Mouse (Mus musculus): ENCODE data around the gene Kcnq1. TPM values are rescaled to one million over a fixed set of nuclear protein-coding genes. Genes with fewer than 3 reads are reported as not detected.

Gene Kcnq1
- polyA plus RNA-seq, 1 experiment from 2014 or later, result 13.4 TPM

DNA sequence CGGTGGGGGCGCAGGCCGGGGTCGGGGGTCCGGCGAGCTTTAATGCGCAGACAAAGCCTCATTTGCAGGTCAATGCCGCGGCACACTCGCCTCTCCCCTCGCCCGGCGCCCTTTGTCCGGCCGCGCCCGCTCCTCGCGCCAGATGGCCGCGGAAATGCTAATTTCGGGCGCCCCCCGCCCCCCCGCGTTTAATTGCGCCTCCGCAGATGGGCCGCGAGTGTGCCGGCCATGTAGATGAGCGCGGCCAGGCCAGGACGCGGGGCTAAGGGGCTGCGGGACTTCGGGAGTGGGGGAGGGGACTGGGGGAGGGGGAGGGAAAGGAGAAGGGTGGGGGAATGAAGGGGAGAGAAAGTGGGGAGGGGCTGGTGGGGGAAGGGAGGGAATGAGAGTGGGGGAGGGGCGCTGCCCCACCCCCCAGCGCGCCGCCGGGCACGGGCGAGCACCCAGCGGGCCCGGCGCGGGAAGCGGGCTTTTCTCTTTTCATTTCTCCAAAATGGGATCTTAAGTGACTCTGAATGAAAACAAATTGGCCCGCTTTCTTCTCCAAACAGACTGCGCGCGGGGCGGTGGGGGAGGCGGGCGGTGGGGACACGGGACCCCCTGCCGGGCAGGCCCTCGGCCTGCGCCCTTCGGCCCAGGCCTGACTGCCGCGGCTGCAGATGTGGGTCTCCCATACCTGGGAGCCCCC is 331.9 kb downstream of the Kcnq1 start:
- Histone ChIP-seq H3K27ac (no peak overlapping the region), H3K4me1 (replicated peaks; ENCODE audit: insufficient read depth, low read length) (peaks cover 5% of the 10 kb centered on the region; the same call in 1 of the 2 replicates), H3K9ac (ENCODE audit: low read depth, low read length) (peak overlapping the region; percentile 73), H3K4me3 (replicated peaks; ENCODE audit: low read depth, low read length) (peak overlapping the region; percentile 41), H3K36me3 (ENCODE audit: insufficient read depth, low read length) (no peaks in the 10 kb centered on the region), H3K27me3 (ENCODE audit: insufficient read depth, low read length) (no peaks in the 10 kb centered on the region), H3K9me3 (replicated peaks; ENCODE audit: low read length) (no peaks in the 10 kb centered on the region), H3K4me2 (ENCODE audit: low read length) (peak overlapping the region; percentile 92)
- ATAC-seq (replicated peaks; ENCODE audit: low FRiP score, low read depth) (peak; percentile 38; the same call in 1 of the 2 replicates), DNase-seq (ENCODE audit: low spot score) (no peak)
- WGBS, result 2% methylated on average over 61 of the region's 63 CpGs
- no peak for TF ChIP-seq CTCF (IDR thresholded peaks at IDR 0.05; ENCODE audit: low read depth)

DNA sequence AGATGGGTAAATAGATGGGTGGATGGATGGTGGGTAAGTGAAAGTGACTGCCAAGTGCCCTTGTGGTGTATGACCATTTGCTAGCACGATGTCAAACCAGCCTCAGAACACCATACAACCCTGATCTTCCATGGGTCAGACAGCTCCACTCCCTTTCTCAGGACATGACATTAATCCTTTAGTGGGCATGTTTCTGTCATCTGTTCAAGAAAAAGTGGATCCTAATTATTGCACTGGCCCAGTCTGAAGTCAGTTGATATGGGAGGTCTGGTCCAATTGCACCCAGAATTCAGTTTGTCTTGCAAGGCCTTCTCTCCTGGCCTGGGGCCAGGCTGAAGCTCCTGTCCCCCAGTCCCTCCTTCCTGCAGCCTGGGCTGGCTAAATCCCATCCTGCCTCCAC is 332.8 kb downstream of the Kcnq1 start:
- H3K27ac ChIP-seq, result no peak overlapping the region
- no peak overlapping the region for H3K4me2 ChIP-seq (ENCODE audit: low read length)
- ATAC-seq (replicated peaks; ENCODE audit: low FRiP score, low read depth) (no peak), DNase-seq (ENCODE audit: low spot score) (no peak)
- H3K36me3 ChIP-seq (ENCODE audit: insufficient read depth, low read length), result no peaks in the 10 kb centered on the region
- H3K27me3 ChIP-seq (ENCODE audit: insufficient read depth, low read length), result no peaks in the 10 kb centered on the region
- H3K9me3 ChIP-seq (replicated peaks; ENCODE audit: low read length), result no peaks in the 10 kb centered on the region
- no peak overlapping the region for H3K9ac ChIP-seq (ENCODE audit: low read depth, low read length)
- no peak overlapping the region for H3K4me3 ChIP-seq (replicated peaks; ENCODE audit: low read depth, low read length)
- peaks cover 5% of the 10 kb centered on the region; the same call in 1 of the 2 replicates for H3K4me1 ChIP-seq (replicated peaks; ENCODE audit: insufficient read depth, low read length)
- 77% methylated on average over 1 of the region's 1 CpGs for WGBS
- no peak for TF ChIP-seq CTCF (IDR thresholded peaks at IDR 0.05; ENCODE audit: low read depth)

DNA sequence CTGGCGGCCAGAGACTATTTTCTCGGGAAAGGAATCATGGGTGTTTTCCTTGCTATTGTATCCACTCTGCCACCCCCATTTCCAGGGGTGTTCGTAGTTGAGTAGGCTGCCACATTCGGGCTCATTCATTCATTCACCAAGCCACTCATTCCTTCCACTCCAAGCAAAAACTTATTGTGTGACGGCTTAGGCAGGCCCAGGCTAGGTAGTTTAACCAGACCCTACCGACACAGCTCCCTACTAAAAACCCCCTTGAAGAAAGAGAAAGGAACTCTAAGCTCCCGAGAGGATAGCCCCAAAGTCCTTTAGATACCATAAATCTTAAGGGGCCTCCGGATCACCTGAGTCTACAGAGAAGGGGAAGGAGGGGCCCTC is 338.4 kb downstream of the Kcnq1 start:
- H3K4me3 ChIP-seq (replicated peaks; ENCODE audit: low read depth, low read length), result no peak overlapping the region
- WGBS, result 55% methylated on average over 8 of the region's 8 CpGs

DNA sequence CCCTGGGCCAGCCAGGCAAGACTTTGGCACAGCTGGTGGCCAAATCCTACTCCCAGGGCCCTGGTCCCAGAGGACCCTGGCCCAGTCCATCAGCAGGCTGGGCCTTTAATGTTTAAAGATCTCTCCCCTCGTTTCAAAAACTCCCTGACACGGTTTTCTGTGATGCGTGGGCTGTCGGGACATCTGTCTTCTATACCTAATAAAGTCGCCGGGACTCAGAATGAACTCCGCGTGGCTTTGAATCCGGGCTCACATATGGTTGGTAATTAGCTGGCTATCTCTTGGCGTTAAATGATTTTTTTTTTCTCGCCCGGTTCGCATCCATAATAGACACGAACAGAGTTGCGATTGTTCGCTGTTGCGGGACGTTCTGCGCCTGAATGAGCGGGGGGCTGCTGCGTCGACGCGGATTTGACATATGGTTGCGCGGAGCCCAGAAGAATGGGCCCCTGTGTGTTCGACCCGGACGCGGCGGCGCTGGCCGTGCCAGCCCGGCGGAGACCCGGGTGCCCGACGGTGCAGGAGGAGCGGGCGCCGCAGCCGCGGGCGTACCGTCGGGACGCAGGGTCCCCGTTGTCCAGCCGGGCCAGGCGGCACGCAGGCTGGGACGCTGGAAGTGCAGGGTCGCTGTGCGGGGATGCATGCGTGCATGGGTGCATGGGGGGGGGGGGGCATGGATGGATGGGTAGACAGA is 338.9 kb downstream of the Kcnq1 start:
- Histone ChIP-seq H3K4me1 (replicated peaks; ENCODE audit: insufficient read depth, low read length) (peaks cover 9% of the 10 kb centered on the region; the same call in 1 of the 2 replicates), H3K9ac (ENCODE audit: low read depth, low read length) (peak overlapping the region; percentile 44; the same call in 1 of the 2 replicates), H3K36me3 (ENCODE audit: insufficient read depth, low read length) (no peaks in the 10 kb centered on the region), H3K27ac (no peak overlapping the region), H3K4me2 (ENCODE audit: low read length) (peak overlapping the region; percentile 64), H3K4me3 (replicated peaks; ENCODE audit: low read depth, low read length) (peak overlapping the region; percentile 33), H3K9me3 (replicated peaks; ENCODE audit: low read length) (no peaks in the 10 kb centered on the region), H3K27me3 (ENCODE audit: insufficient read depth, low read length) (peaks cover 8% of the 10 kb centered on the region; the same call in 1 of the 2 replicates)
- ATAC-seq (replicated peaks; ENCODE audit: low FRiP score, low read depth) (no peak), DNase-seq (ENCODE audit: low spot score) (no peak)
- no peak for TF ChIP-seq CTCF (IDR thresholded peaks at IDR 0.05; ENCODE audit: low read depth)
- 3% methylated on average over 53 of the region's 55 CpGs for WGBS

More for the DNA sequence above, 338.4 kb downstream of the Kcnq1 start:
- Histone ChIP-seq H3K36me3 (ENCODE audit: insufficient read depth, low read length) (no peaks in the 10 kb centered on the region), H3K27ac (no peak overlapping the region), H3K27me3 (ENCODE audit: insufficient read depth, low read length) (peaks cover 8% of the 10 kb centered on the region; the same call in 1 of the 2 replicates), H3K4me1 (replicated peaks; ENCODE audit: insufficient read depth, low read length) (peaks cover 9% of the 10 kb centered on the region; the same call in 1 of the 2 replicates), H3K9me3 (replicated peaks; ENCODE audit: low read length) (no peaks in the 10 kb centered on the region), H3K4me2 (ENCODE audit: low read length) (peak overlapping the region; percentile 64; the same call in 1 of the 2 replicates), H3K9ac (ENCODE audit: low read depth, low read length) (no peak overlapping the region)
- no peak for TF ChIP-seq CTCF (IDR thresholded peaks at IDR 0.05; ENCODE audit: low read depth)
- ATAC-seq (replicated peaks; ENCODE audit: low FRiP score, low read depth), result no peak
- no peak for DNase-seq (ENCODE audit: low spot score)

DNA sequence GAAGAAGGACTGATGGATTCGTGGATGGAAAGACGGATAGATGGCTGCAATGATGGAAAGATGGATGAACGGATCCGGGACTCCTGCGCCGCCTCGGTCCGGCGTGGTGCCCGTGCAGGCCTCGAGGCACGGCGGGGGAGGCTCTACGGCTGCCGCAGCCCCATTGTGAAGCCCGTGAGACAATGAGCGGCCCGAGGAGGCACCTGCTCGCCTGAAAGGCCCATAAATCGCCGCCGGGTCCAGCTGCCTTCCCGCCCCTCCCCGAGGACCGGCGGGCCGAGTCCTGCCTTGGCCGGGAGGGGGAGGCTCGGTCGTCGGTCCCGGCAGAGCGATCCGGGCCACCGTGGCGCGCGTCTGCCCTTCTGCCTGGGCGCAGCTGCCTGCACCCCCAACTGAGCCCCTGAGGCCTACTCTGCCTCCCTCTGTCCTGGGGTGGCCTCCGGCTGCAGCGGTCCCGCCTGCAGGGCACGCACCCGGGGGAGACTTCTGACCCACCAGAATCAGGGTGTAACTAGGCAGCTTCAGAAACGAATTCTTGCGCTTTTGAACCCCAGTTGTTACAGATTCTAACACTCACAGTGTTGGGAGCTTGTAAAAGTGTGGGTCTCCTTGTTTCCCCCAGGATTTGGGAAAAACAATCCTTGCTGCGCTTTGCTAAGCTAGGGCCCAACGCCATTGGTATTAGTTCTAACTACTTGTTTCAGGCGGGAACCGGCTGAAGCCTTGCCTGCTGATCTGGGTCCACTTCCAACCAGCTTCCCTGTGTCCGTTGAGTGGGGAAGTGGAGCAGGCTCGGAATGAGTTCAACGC is 339.7 kb downstream of the Kcnq1 start:
- no peaks in the 10 kb centered on the region for H3K9me3 ChIP-seq (replicated peaks; ENCODE audit: low read length)
- H3K36me3 ChIP-seq (ENCODE audit: insufficient read depth, low read length), result no peaks in the 10 kb centered on the region
- no peak for DNase-seq (ENCODE audit: low spot score)
- WGBS, result 6% methylated on average over 49 of the region's 53 CpGs
- 0 out of 2 replicates have a peak overlapping the region, but pooled peaks have one; percentile 1 for H3K27ac ChIP-seq
- H3K4me3 ChIP-seq (replicated peaks; ENCODE audit: low read depth, low read length), result peak overlapping the region; percentile 33
- peak; percentile 52; the same call in 1 of the 2 replicates for ATAC-seq (replicated peaks; ENCODE audit: low FRiP score, low read depth)
- peak overlapping the region; percentile 64 for H3K4me2 ChIP-seq (ENCODE audit: low read length)
- peaks cover 8% of the 10 kb centered on the region; the same call in 1 of the 2 replicates for H3K27me3 ChIP-seq (ENCODE audit: insufficient read depth, low read length)
- TF ChIP-seq CTCF (IDR thresholded peaks at IDR 0.05; ENCODE audit: low read depth), result peak; percentile 26; the same call in 1 of the 2 replicates
- H3K9ac ChIP-seq (ENCODE audit: low read depth, low read length), result peak overlapping the region; percentile 44
- peaks cover 9% of the 10 kb centered on the region; the same call in 1 of the 2 replicates for H3K4me1 ChIP-seq (replicated peaks; ENCODE audit: insufficient read depth, low read length)

DNA sequence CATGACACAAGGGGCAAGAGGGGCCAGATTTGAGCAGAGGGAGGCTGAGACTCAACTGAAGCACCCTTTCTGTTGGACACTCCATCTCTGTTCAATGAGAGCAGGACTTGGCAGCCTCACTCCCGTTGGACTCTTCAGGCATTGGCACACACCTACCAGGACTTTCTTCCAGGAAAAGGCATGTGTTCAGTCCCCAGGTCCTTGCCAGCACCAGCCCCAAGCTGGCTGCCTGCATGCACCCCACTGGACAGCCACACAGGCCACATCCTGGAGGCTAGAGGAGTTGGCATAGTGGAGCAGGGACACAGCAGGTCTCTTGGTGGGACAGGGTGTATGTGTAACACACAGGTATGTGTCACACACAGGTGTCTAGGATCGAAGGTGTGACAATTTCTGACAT is 341.0 kb downstream of the Kcnq1 start:
- ATAC-seq (replicated peaks; ENCODE audit: low FRiP score, low read depth), result no peak
- Histone ChIP-seq H3K27me3 (ENCODE audit: insufficient read depth, low read length) (peaks cover 8% of the 10 kb centered on the region; the same call in 1 of the 2 replicates), H3K9me3 (replicated peaks; ENCODE audit: low read length) (no peaks in the 10 kb centered on the region), H3K27ac (no peak overlapping the region), H3K4me2 (ENCODE audit: low read length) (no peak overlapping the region), H3K9ac (ENCODE audit: low read depth, low read length) (no peak overlapping the region), H3K4me3 (replicated peaks; ENCODE audit: low read depth, low read length) (no peak overlapping the region), H3K4me1 (replicated peaks; ENCODE audit: insufficient read depth, low read length) (peaks cover 9% of the 10 kb centered on the region; the same call in 1 of the 2 replicates), H3K36me3 (ENCODE audit: insufficient read depth, low read length) (no peaks in the 10 kb centered on the region)
- WGBS, result 70% methylated on average over 2 of the region's 2 CpGs
- no peak for DNase-seq (ENCODE audit: low spot score)
- TF ChIP-seq CTCF (IDR thresholded peaks at IDR 0.05; ENCODE audit: low read depth), result no peak
